Mouse (Mus musculus) ES-Bruce4 (cell line): ENCODE results near the gene Arntl2. TPM values are rescaled to one million over a fixed set of nuclear protein-coding genes. Genes with fewer than 3 reads are reported as not detected.
A peak's percentile ranks its signal among the peaks of the same experiment; 100 is the strongest.

ENCODE experiments used
- H3K27ac ChIP-seq: 2 replicates; pipeline ENCODE4 v1.5.1; 2012; ENCODE audit warnings: low read length, inconsistent platforms; ENCODE audit not compliant: insufficient read depth
- H3K27me3 ChIP-seq: 2 replicates; pipeline ENCODE4 v1.6.1; 2012; ENCODE audit warnings: mild to moderate bottlenecking, low read length, inconsistent platforms; ENCODE audit not compliant: control insufficient read depth, poor library complexity, insufficient read depth, severe bottlenecking
- H3K36me3 ChIP-seq: 2 replicates; pipeline ENCODE4 v1.6.1; 2012; ENCODE audit warnings: inconsistent platforms, mild to moderate bottlenecking, low read length, moderate library complexity; ENCODE audit not compliant: control insufficient read depth, poor library complexity, insufficient read depth, severe bottlenecking
- H3K4me1 ChIP-seq: one replicate; pipeline ENCODE4 v1.8.1; 2011; ENCODE audit warnings: low read length; ENCODE audit not compliant: control insufficient read depth, insufficient read depth
- H3K4me3 ChIP-seq: 2 replicates; pipeline ENCODE4 v1.5.1; 2011; ENCODE audit warnings: low read depth, mild to moderate bottlenecking, low read length
- H3K9ac ChIP-seq: 2 replicates; pipeline ENCODE4 v1.6.1; 2012; ENCODE audit warnings: low read depth, mild to moderate bottlenecking, inconsistent platforms; ENCODE audit not compliant: poor library complexity, severe bottlenecking
- H3K9me3 ChIP-seq: replicated peaks from 2 replicates; pipeline ENCODE4 v1.6.1; 2012; ENCODE audit warnings: mild to moderate bottlenecking, low read length, inconsistent platforms; ENCODE audit not compliant: control insufficient read depth, poor library complexity, insufficient read depth, severe bottlenecking
- CTCF ChIP-seq: IDR thresholded peaks from one replicate; pipeline ENCODE4 v1.8.1; 2011; ENCODE audit warnings: low read depth, low read length
- EP300 ChIP-seq: IDR thresholded peaks from 2 replicates; pipeline ENCODE4 v1.6.1; 2011; ENCODE audit warnings: low read depth, low read length; ENCODE audit not compliant: insufficient read depth
- POLR2A ChIP-seq: IDR thresholded peaks from one replicate; pipeline ENCODE4 v1.8.1; 2011; ENCODE audit warnings: low read length; ENCODE audit not compliant: insufficient read depth
- polyA plus RNA-seq: library from polyadenylated mRNA; stranded (reverse); fragments of >200 nt; gene quantifications from 2 replicates; pipeline ENCODE4 v1.2.4, GENCODE M21; 2011; ENCODE audit warnings: low read depth; ENCODE audit not compliant: missing spikeins, insufficient read depth, insufficient read length

Arntl2 gene
- 18.6 and 19.5 TPM in 2 replicates for polyA plus RNA-seq

GRCm38 (mm10) chr6:146795924-146796545, at the start of gene Arntl2:
TSS of gene Arntl2 (plus strand) at chr6:146796055.
- H3K4me3 ChIP-seq: peak within 1 kb of the TSS; percentile 74
- peak within 1 kb of the TSS; percentile 50 for H3K9ac ChIP-seq
- H3K9me3 ChIP-seq: 0 out of 2 replicates have a peak, but pooled peaks cover 5% of the 10 kb centered on the region
- no peaks in the 10 kb centered on the region for H3K4me1 ChIP-seq
- H3K36me3 ChIP-seq: no peaks in the 10 kb centered on the region
- TF ChIP-seq CTCF (no peak), POLR2A (peak; percentile 32), EP300 (0 out of 2 replicates have a peak, but pooled peaks have one; percentile 15)
- H3K27ac ChIP-seq: no peak within 1 kb of the TSS
- no peaks in the 10 kb centered on the region for H3K27me3 ChIP-seq

- Histone ChIP-seq H3K36me3 (no peaks in the 10 kb centered on the region; the same call in 1 of the 2 replicates), H3K9me3 (no peaks in the 10 kb centered on the region)
- TF ChIP-seq EP300 (no peak), POLR2A (no peak), CTCF (no peak)
Measured at GRCm38 (mm10) chr6:146746577-146746976, 49.3 kb upstream of the Arntl2 start.

GRCm38 (mm10) chr6:146747057-146747456, 48.8 kb upstream of the Arntl2 start:
- TF ChIP-seq EP300: no peak
- TF ChIP-seq POLR2A: no peak
- TF ChIP-seq CTCF: no peak
- no peaks in the 10 kb centered on the region for H3K9me3 ChIP-seq
- no peaks in the 10 kb centered on the region for H3K27me3 ChIP-seq
- H3K4me1 ChIP-seq: no peaks in the 10 kb centered on the region
- no peak overlapping the region for H3K4me3 ChIP-seq
- no peak overlapping the region for H3K9ac ChIP-seq
- no peaks in the 10 kb centered on the region; the same call in 1 of the 2 replicates for H3K36me3 ChIP-seq
- H3K27ac ChIP-seq: no peak overlapping the region

More at GRCm38 (mm10) chr6:146746577-146746976, 49.3 kb upstream of the Arntl2 start:
- no peak overlapping the region for H3K27ac ChIP-seq
- H3K27me3 ChIP-seq: no peaks in the 10 kb centered on the region
- no peak overlapping the region for H3K4me3 ChIP-seq
- H3K4me1 ChIP-seq: no peaks in the 10 kb centered on the region
- H3K9ac ChIP-seq: no peak overlapping the region

DNA sequence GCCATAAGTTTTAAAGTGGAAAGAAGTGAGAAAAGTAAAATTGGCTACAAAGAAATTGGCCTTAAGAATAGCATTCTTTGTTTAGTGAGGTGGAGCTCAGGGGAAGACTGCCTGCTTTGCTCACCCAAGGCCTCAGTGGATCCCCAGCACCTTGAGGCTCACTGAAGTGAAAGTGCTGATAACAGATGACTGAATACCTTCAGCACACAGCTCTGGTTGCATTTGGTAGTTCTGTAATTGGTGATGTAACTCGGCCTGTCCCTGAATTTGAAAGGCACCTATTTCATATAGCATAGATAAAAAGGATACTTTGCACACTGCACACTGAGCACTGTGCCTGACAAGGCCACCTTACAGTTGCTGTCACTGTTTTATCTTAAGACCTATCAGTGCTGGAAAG, 47.6 kb upstream of the Arntl2 start:
- no peaks in the 10 kb centered on the region; the same call in 1 of the 2 replicates for H3K36me3 ChIP-seq
- no peak for TF ChIP-seq CTCF
- TF ChIP-seq EP300: no peak
- no peak for TF ChIP-seq POLR2A
- H3K27me3 ChIP-seq: no peaks in the 10 kb centered on the region
- H3K27ac ChIP-seq: no peak overlapping the region
- H3K9ac ChIP-seq: no peak overlapping the region
- H3K9me3 ChIP-seq: no peaks in the 10 kb centered on the region
- H3K4me3 ChIP-seq: no peak overlapping the region
- no peaks in the 10 kb centered on the region for H3K4me1 ChIP-seq

GRCm38 (mm10) chr6:146751671-146752070, 44.2 kb upstream of the Arntl2 start:
- no peak for TF ChIP-seq CTCF
- TF ChIP-seq EP300: no peak
- TF ChIP-seq POLR2A: no peak
- Histone ChIP-seq H3K27ac (no peak overlapping the region), H3K27me3 (no peaks in the 10 kb centered on the region)

DNA sequence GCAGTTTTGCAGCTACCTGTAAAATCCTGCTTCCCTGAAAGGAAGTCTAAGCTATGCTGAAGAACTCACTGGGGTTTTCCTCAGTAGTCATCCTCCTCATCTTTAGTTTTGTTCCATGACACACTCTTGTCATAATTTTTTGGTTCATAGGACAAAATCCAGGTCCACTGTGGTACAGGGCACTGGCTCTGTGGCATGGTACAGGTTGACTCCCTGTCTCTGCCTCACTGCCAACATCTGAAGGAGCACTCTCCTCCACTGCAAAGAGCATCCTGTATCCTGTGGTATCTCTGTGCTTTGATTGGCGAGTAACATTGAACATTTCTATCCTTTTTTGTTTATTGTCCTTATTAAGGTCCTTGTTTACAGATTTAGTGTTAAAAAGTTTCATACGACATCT, 43.7 kb upstream of the Arntl2 start:
- no peaks in the 10 kb centered on the region for H3K4me1 ChIP-seq
- no peak overlapping the region for H3K27ac ChIP-seq
- no peaks in the 10 kb centered on the region for H3K9me3 ChIP-seq
- H3K36me3 ChIP-seq: no peaks in the 10 kb centered on the region
- H3K4me3 ChIP-seq: no peak overlapping the region
- H3K9ac ChIP-seq: no peak overlapping the region
- no peaks in the 10 kb centered on the region for H3K27me3 ChIP-seq
- TF ChIP-seq CTCF (no peak), POLR2A (no peak), EP300 (no peak)

More at GRCm38 (mm10) chr6:146751671-146752070, 44.2 kb upstream of the Arntl2 start:
- Histone ChIP-seq H3K9me3 (no peaks in the 10 kb centered on the region), H3K9ac (no peak overlapping the region), H3K4me1 (no peaks in the 10 kb centered on the region), H3K4me3 (no peak overlapping the region), H3K36me3 (no peaks in the 10 kb centered on the region)
